Mouse (Mus musculus): Measurements from ENCODE around the gene Tph1. TPM values are rescaled to one million over a fixed set of nuclear protein-coding genes. Genes with fewer than 3 reads are reported as not detected.
"Not testable (repeated sequence)": the region's sequence is repeated elsewhere in the genome, so short reads cannot be mapped to it uniquely, and the experiment has no call there.

The Tph1 gene
- polyA plus RNA-seq, 1 experiment = 0.19 TPM

DNA sequence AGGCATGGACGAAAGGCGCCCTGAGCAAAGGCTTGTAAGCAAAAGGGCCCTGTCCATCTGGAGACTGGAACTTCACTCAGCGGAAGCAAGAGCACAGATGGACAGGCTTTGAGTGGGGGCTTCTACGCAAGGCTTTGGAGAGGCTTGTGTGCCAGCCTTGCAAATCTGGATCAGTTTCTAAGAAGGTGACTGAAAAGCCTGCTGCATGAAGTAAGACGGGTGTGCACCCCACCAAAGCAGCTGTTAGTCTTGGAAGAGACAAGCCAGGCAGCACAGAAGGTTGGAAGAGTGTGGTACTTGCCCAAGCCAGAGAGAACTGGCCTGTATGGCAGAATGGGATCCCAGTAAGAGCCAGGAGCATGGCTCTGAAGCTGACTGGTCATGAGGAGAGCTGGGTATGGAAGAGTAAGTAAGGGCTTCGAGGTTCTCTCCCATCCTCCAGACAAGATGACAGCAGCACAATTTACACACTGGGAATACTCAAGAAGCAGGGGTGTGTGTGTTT lies 28.2 kb upstream of the Tph1 start:
- no peak overlapping the region for H3K4me3 ChIP-seq (ENCODE audit: insufficient read depth, low read length)
- H3K4me1 ChIP-seq (ENCODE audit: control insufficient read depth, insufficient read depth, low read length) = no peaks in the 10 kb centered on the region
- no peak overlapping the region for H3K27ac ChIP-seq (ENCODE audit: insufficient read depth, low read length)
- no peak for TF ChIP-seq POLR2A (IDR thresholded peaks at IDR 0.05; ENCODE audit: extremely low read depth, insufficient read depth, low read length)
- no peak for TF ChIP-seq CTCF (IDR thresholded peaks at IDR 0.05; ENCODE audit: extremely low read depth, insufficient read depth, low read length)

DNA sequence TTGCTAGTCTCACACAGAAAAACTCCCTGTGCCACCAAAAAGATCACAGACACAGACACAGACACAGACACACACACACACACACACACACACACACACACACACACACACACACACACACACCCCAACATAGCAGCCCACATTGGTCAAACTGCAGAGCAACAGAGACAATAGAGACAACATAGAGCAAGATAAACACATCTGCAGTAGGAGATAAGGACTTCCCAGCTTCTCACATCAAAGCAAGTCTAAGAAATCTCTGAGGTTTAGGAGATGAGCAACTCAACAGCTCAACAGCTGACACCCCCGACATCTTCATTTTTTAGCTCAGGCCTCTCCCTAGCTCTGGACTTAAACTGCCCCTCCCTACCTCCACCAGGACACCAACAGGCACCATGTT lies 24.4 kb upstream of the Tph1 start:
- no peak for TF ChIP-seq POLR2A (IDR thresholded peaks at IDR 0.05; ENCODE audit: extremely low read depth, insufficient read depth, low read length)
- no peak for TF ChIP-seq CTCF (IDR thresholded peaks at IDR 0.05; ENCODE audit: extremely low read depth, insufficient read depth, low read length)
- Histone ChIP-seq H3K27ac (ENCODE audit: insufficient read depth, low read length) (no peak overlapping the region), H3K4me1 (ENCODE audit: control insufficient read depth, insufficient read depth, low read length) (no peaks in the 10 kb centered on the region), H3K4me3 (ENCODE audit: insufficient read depth, low read length) (no peak overlapping the region)

DNA sequence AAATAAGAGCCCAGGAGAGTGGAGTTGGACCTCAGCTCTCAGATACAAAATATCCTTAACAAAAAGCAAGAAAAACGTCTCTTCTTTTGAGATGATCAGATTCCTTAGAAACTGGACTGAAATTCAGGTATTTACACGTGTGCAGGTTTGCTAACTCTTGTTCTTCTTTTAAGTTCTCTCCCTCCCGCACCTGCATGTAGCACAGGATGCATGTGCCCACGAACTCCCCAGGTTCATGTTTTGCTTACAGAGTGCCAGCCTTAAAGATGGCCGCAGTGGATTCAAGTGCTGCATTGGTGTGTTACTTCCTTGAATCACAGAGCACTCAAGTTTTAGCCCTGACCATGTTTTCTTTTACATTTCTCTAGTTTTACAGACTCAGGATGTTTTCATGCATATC lies 14.5 kb upstream of the Tph1 start:
- Histone ChIP-seq H3K27ac (ENCODE audit: insufficient read depth, low read length) (no peak overlapping the region), H3K4me1 (ENCODE audit: control insufficient read depth, insufficient read depth, low read length) (no peaks in the 10 kb centered on the region), H3K4me3 (ENCODE audit: insufficient read depth, low read length) (no peak overlapping the region)
- TF ChIP-seq POLR2A (IDR thresholded peaks at IDR 0.05; ENCODE audit: extremely low read depth, insufficient read depth, low read length) = no peak
- TF ChIP-seq CTCF (IDR thresholded peaks at IDR 0.05; ENCODE audit: extremely low read depth, insufficient read depth, low read length) = no peak

DNA sequence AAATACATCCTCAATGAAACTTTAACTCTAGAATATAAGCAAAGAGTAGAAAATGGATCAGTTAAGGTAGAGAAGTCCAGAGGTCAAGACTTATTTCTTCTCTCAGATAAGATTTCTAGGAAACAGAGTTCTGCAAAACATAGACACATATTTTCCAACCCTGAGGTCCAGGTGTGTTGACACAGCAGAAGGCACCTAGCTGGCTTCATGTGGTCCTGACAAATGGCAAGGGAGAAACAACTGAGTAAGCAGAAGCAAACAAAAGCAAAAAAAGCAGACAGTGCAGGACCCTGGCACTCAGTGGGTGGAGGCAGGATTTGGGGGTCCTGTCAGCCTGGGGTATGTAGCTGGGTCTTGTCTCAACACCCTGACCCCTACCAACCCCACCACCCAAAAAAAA lies 8.4 kb upstream of the Tph1 start:
- Histone ChIP-seq H3K27ac (ENCODE audit: insufficient read depth, low read length) (no peak overlapping the region), H3K4me1 (ENCODE audit: control insufficient read depth, insufficient read depth, low read length) (no peaks in the 10 kb centered on the region), H3K4me3 (ENCODE audit: insufficient read depth, low read length) (no peak overlapping the region)
- TF ChIP-seq CTCF (IDR thresholded peaks at IDR 0.05; ENCODE audit: extremely low read depth, insufficient read depth, low read length) (no peak), POLR2A (IDR thresholded peaks at IDR 0.05; ENCODE audit: extremely low read depth, insufficient read depth, low read length) (no peak)

DNA sequence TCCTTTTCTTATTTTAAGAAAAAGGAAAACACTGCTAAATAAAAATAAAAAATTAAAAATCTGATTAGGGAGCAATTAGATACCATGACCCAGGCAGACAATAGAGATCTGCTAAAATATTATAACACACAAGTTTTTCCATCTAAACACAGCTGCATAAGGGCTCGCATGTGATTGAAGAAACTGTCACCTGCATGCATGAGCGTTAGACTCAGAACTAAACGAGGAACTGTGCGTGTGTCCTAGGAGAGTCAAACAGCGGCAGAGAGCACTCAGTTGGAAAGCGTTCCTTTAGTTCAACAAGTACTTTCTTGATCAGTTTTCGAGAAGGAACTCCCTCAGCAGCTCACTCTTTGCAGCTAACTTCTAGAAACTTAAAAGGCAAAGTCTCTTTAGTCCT lies 6.7 kb upstream of the Tph1 start:
- not testable (repeated sequence) for H3K4me1 ChIP-seq (ENCODE audit: control insufficient read depth, insufficient read depth, low read length); H3K4me3 ChIP-seq (ENCODE audit: insufficient read depth, low read length); H3K27ac ChIP-seq (ENCODE audit: insufficient read depth, low read length)

DNA sequence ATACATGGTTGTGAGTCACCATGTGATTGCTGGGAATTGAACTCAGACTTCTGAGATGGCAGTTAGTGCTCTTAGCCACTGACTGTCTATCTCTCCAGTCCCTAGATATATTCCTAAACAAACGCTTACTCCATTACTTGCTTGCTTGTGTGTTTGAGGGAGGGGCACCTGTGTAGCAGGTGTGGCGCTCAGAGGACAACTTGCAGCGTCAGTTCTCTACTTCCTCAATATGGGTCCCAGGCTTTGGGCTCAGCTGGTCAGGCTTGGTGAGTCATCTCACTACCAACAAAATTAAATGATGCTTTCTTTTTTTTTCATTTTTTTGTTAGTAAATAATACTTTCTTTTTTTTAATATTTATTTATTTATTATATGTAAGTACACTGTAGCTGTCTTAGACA lies 6.1 kb upstream of the Tph1 start:
- TF ChIP-seq POLR2A (IDR thresholded peaks at IDR 0.05; ENCODE audit: extremely low read depth, insufficient read depth, low read length) = no peak
- no peak for TF ChIP-seq CTCF (IDR thresholded peaks at IDR 0.05; ENCODE audit: extremely low read depth, insufficient read depth, low read length)
- H3K27ac ChIP-seq (ENCODE audit: insufficient read depth, low read length) = no peak overlapping the region
- no peak overlapping the region for H3K4me3 ChIP-seq (ENCODE audit: insufficient read depth, low read length)
- 0 out of 2 replicates have a peak, but pooled peaks cover 1% of the 10 kb centered on the region for H3K4me1 ChIP-seq (ENCODE audit: control insufficient read depth, insufficient read depth, low read length)

DNA sequence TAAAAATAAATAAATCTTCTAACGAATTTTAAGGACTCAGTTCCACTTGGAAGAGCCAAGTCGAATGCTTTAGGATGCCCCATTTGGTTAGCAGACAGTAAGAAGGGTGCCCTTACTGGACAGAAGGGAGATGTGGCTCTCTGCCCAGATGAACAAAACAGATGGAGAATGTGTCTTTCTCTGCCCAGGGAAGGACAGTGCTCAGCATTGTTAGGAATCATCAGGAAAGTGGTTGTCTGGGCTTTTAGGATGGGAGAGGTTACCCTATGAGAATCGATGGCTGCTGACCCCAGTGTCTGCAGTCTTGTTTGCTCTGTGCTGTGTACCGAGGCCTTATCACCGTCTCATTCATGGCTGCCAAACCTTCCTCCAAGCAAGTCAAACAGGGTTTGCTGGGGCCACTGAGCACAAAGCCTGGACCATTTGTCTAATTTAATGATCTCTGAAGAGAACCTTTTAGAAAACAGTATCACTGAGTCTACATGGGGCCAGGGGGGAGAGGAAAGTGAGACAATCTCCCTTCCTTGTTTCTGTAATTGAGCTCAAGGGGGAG lies 4.5 kb upstream of the Tph1 start:
- TF ChIP-seq POLR2A (IDR thresholded peaks at IDR 0.05; ENCODE audit: extremely low read depth, insufficient read depth, low read length) = no peak
- no peak for TF ChIP-seq CTCF (IDR thresholded peaks at IDR 0.05; ENCODE audit: extremely low read depth, insufficient read depth, low read length)
- Histone ChIP-seq H3K4me3 (ENCODE audit: insufficient read depth, low read length) (no peak overlapping the region), H3K4me1 (ENCODE audit: control insufficient read depth, insufficient read depth, low read length) (0 out of 2 replicates have a peak, but pooled peaks cover 1% of the 10 kb centered on the region), H3K27ac (ENCODE audit: insufficient read depth, low read length) (no peak overlapping the region)

DNA sequence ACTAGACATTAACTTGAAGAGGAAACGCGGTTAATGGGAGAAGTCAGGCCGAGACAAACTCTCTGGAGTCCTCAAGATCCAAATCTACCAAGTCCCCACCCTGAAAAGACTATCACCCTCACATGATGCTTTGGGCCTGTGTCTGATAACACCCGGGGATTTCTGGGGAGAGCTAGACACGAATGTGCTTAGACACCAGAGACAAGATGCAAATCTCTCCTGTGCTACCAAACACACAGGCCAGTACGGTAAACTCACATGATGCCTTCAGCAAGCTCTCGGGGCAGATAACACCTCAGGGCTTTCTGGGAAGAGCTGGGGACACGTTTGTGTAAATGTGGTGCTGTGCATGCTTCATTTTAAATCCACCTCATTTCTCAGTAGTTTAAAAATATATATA lies 3.5 kb upstream of the Tph1 start:
- TF ChIP-seq POLR2A (IDR thresholded peaks at IDR 0.05; ENCODE audit: extremely low read depth, insufficient read depth, low read length) (no peak), CTCF (IDR thresholded peaks at IDR 0.05; ENCODE audit: extremely low read depth, insufficient read depth, low read length) (no peak)
- 0 out of 2 replicates have a peak, but pooled peaks cover 1% of the 10 kb centered on the region for H3K4me1 ChIP-seq (ENCODE audit: control insufficient read depth, insufficient read depth, low read length)
- H3K4me3 ChIP-seq (ENCODE audit: insufficient read depth, low read length) = no peak overlapping the region
- H3K27ac ChIP-seq (ENCODE audit: insufficient read depth, low read length) = no peak overlapping the region

DNA sequence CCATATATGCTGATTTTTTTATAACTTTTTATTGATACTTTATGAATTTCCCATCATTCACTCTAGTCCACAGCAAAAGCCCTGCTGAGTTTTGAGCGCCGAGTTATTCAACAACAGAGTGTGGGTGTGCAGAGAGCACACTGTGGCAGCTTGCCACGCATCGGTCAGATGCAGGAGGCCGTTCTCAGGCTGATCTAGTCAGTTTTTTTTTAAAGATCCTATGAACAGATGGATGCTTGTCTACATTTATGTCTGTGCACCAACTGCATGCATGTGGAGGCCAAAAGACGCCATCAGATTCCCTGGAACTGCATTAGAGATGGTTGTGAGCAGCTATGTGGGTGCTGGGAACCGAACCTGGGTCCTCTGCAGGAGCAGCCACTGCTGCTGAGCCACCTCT lies 2.7 kb upstream of the Tph1 start:
- Histone ChIP-seq H3K27ac (ENCODE audit: insufficient read depth, low read length) (no peak overlapping the region), H3K4me1 (ENCODE audit: control insufficient read depth, insufficient read depth, low read length) (0 out of 2 replicates have a peak, but pooled peaks cover 1% of the 10 kb centered on the region), H3K4me3 (ENCODE audit: insufficient read depth, low read length) (no peak overlapping the region)
- TF ChIP-seq POLR2A (IDR thresholded peaks at IDR 0.05; ENCODE audit: extremely low read depth, insufficient read depth, low read length) (no peak), CTCF (IDR thresholded peaks at IDR 0.05; ENCODE audit: extremely low read depth, insufficient read depth, low read length) (no peak)

DNA sequence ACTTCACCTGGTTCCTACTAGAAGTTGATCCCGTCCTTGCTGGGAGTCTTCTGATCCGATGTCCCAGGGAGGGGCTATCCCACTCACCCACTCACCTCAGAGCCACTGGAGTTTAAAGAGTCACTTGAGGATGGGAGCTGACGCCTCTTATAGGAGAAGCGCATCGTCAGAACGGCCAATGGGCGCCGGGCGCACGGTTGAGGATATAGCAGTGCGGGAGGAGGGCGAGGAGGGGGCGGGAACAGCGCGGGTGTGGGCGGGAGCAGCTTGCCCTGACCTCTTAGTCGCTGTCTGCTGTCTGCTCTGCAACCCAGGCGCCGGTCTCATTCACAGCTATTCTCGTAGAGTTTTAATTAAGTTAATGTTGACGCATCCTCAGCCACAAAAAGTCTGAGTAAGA lies 5.1 kb downstream of the Tph1 start:
- no peak for TF ChIP-seq POLR2A (IDR thresholded peaks at IDR 0.05; ENCODE audit: extremely low read depth, insufficient read depth, low read length)
- TF ChIP-seq CTCF (IDR thresholded peaks at IDR 0.05; ENCODE audit: extremely low read depth, insufficient read depth, low read length) = no peak
- no peaks in the 10 kb centered on the region for H3K4me1 ChIP-seq (ENCODE audit: control insufficient read depth, insufficient read depth, low read length)
- no peak overlapping the region for H3K27ac ChIP-seq (ENCODE audit: insufficient read depth, low read length)
- H3K4me3 ChIP-seq (ENCODE audit: insufficient read depth, low read length) = no peak overlapping the region
